Mouse (Mus musculus): ENCODE measurements at regions not wholly inside any gene's neighbourhood (a gene's known extent, or its start where the extent isn't known, plus 50 kb on each side); places are given as distances from the start of the nearest gene placed in this dataset.

DNA sequence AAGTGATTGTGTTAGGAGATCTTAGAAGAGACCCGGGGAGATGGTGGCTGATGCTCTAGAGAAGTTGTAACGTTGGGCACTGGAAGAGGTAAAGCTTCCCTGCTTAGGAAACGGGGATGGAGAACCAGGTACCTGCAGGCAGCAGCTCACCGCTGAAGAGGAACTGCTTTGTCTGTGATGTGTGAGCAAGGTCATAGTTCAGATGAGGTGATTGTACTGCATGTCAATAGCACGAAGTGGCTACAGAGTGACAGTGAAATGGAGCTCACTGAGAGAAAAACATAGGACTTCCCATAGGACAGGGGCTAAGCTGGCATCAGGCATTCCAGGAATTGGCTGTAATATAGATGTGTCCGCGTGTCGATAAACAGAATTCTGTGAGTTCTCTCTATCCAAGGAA, 205.1 kb upstream of the Tet2 start:
- DNase-seq (ENCODE audit: low spot score in 2 of 2), result no peak

DNA sequence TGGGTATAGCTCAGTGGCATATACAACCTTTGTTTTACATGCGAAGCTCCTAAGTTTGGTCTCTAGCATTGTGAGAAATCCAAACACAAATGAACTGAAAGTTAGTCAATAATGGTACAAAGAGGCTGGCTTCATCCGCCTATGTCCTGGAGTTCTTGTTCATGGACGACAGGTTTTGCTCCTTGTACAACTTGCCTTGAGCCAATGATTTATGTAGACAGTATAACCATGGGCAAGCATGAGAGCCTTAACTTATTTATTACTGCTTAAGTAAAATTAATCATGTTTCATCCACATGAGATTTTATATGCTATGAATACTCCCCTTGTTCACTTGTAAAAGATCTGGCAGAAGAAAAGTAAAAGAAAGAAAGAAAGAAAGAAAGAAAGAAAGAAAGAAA, 205.7 kb upstream of the Tet2 start:
- no peak for DNase-seq (ENCODE audit: low spot score in 2 of 2)

DNA sequence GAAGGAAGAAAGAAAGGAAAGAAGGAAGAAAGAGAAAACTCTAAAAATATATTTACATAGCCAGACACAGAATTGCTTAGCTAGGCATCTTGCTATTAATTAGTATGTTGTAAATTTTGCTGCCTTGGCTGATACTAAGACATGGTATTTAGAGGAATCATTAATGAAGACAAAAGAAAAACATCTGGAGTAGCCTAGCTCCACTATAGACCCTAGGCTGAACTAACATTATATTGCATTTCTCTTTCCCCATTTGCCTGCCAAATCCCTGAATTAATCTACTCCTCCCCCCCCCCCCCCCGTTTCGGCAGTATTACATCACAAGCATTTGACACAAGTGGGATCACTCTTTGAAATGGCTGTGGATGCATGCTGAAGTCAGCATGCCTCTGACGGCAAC, 206.1 kb upstream of the Tet2 start:
- DNase-seq (ENCODE audit: low spot score in 2 of 2), result no peak

DNA sequence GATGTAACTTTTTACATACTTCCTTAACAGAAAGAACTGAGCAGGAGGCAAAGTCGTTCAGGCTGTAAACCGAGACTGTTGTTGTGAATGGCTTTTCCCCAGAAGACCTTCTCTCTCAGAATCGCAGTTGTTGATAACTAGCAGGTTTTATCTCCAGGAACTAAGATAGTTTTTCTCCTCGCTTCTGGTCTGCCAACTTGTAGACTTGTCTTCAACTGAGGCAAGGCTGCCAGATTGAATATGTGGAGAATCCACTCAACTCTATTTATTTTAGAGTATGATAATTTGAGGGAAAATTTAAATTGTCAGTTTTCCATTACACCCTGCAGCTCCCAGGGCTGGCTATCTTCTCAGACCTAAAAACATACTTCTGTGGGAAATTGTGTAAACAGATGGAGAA, 206.6 kb upstream of the Tet2 start:
- DNase-seq (ENCODE audit: low spot score in 2 of 2), result no peak

DNA sequence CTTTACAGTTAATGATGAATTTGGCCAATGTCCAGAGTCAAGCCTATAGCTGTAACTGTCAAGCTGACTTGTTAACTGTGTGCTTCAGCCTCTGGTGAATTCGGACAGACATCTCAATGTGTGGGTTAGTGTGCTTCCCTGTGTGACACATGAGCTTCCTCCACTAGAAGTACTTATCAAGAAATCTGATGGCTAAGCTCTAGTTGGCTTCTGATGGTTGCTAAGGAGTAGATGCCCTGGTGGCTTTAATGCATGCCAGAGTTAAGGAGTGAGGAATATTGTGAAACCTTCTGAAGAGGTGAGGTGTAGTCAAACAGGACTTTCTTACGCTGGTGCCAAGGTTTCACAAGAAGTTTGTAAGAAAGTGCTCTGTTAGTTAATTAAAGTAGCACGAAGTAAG, 208.1 kb upstream of the Tet2 start:
- no peak for DNase-seq (ENCODE audit: low spot score in 2 of 2)

DNA sequence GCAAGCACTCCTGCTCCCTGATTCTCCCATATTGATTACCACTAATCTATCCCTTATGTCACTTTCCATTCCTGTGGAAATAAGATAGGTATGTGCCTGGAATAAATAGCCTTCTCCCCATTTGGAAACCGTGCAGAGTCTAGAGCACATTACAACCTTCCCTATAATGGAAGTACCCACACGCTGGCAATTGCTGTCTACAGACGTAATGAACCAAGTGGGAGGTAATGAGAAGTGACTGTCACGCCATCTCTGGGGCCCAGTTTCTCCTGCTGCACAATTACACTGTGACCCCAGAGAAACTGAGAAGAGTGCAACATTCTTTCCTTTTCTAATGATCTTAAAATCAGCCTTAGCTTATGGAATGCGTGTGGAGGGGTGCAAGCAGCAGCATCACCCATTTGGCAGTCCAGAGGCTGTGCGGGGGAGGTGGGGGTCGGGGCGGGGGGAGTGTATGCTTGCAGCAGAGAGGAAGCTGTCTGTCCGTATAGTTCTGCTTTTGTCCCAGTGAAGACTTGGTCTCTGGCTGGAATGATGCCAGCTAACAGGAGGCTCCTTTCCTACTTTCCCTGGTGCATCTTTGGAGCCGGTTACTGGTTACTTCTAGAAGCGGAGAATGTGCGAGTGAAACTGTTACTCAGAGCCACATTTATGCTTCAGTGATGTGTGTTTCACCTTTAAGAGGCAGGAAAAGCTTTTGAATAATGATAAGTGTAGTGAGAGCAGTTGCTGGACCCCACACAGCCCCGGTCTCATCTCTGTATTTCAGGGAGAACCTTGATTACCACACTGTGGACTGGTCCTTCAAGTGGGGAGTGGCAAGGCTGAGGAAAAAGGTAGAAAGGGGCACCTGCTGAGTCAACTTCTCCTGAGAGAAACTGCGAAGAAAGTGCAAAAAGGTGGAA, 209.3 kb upstream of the Tet2 start:
- DNase-seq (ENCODE audit: low spot score in 2 of 2), result no peak

DNA sequence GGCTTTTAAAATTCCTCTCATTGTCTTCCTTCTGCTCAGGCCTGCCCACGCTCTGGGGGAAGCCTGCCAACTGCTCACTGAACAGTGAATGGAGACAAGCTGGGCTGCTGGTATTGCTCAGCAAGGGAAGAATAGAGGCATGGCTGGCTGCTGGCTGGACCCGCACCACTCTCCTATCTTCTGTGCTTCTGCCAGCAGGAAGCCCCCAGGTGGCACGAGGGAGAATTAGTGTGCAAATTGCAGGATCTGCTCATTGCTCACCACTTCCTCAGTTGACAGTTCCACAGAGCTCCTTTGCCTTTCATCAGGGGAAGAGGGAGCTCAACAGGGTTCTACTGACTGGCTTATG, 209.9 kb upstream of the Tet2 start:
- no peak for DNase-seq (ENCODE audit: low spot score in 2 of 2)

DNA sequence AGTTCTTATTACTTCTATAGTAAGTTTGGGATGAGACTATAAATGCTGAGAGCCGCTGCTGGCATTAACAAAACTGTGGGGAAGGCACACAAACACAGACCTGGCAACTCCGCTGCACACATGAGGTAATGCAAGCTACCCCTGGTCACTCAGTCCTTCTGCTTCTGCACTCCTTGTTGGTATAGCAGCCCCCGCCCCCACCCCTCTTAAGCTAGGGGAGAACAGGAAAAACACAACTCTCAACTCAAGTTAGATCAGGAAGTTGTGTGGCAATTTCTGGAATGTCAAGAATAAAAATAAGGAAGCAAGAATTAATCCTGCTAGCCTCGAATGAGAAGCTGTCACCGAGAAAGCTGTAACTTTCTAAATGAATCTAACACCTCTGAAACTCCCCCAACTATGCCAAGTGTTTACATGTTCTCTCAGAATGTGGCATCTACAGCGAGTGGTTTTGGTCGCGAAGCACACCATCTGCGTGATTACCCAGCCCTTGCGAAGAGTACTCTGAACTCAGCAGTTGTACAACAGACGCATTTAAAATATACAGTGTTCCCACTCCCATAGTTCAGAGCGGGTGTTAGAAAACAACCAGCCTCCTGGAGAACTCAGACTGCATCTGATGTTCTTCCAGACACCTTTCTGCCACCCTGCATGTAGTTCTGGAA, 212.9 kb upstream of the Tet2 start:
- DNase-seq (ENCODE audit: low spot score in 2 of 2), result no peak

DNA sequence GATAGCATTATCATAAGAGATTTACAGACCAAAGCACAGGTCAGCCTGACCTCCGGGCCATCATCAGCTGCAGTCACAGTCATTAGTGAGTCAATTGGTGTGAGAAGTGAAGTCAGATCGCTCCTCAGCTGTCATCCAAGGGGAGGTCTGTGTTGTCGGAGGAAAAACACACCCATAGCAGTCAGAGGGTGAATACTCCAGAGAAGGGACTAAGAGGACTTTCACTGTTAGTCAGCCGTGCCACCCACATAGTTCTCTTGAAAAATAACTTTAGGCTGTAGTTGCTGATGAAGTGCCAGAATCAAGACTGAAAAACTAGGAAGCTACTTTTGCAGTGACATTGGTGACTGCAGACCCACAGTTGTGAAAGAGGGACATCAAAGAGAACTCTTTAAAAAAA, 213.5 kb upstream of the Tet2 start:
- no peak for DNase-seq (ENCODE audit: low spot score in 2 of 2)

DNA sequence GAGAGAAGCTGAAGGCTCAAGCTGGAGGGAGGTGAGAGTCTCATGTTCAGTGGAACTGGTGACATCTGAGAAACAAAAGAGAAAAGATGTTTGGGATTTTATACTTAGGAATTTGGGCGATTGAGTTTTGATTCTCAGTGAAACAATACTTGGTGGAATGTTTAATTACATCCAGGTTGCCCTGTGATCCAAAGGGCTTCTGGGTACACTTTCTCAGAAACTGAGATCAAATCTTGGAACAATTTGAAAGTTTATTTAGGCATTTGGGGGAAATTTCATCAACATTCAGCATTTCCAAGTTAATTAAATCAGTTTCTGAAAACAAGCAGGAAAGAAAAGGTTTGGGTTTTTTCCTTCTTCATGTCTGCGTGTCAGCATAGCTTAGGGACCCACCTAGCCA, 214.7 kb upstream of the Tet2 start:
- no peak for DNase-seq (ENCODE audit: low spot score in 2 of 2)

DNA sequence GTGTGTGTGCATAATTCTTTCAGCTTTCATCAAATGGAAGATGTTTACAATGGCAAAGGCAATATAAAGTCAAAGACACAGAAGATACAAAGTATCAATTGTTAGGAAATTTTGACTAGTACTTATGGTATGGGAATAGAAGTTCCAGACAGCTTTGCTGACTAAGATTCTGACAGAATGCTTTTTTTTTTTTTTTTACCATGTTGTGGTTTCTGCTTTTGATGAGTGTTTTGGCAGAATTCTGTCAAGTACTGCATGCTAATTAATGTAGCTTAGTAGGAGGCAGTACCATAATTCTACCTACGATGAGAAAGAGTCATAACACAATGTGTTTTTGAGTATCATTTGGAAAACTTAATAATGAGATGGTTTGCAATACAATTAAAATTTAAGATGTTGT, 215.3 kb upstream of the Tet2 start:
- DNase-seq (ENCODE audit: low spot score in 2 of 2), result no peak

DNA sequence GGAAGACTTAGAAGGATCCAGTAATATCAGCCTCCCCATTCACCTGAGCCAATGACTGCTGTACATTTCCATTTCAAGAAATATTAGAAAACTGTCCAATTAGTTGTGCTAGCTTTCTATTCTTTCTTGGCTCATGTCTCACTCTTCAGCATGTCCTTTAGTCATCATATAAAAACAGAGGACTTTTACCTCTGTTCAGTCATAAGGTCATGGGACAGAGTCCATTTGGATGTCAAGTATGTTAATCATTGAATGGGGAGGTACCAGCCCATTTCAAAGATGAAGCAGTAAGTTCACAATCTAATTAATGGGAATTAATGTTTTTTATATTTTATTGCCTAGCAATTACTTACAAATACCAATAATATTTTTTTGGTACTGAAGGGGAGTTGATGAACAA, 218.8 kb upstream of the Tet2 start:
- DNase-seq (ENCODE audit: low spot score in 2 of 2), result no peak

DNA sequence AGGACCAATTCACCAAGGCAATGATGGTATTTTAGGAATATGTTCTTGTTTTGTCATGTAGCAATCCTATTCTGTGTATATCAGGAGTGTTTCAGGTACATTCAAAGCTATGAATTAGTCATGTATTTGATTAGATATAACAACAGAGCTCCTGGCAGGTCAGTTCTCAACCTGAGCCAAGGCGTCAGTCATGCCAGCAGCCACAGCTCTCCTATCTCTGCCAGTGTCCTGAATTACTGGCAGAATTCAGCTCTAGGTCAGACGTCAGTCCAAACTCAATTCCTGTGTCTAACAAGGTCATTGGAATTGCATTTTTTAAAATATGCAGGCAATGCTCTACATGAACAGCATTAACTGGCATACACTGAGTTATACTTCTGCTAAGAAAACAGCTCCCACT, 228.6 kb upstream of the Tet2 start:
- DNase-seq (ENCODE audit: low spot score in 2 of 2), result no peak

DNA sequence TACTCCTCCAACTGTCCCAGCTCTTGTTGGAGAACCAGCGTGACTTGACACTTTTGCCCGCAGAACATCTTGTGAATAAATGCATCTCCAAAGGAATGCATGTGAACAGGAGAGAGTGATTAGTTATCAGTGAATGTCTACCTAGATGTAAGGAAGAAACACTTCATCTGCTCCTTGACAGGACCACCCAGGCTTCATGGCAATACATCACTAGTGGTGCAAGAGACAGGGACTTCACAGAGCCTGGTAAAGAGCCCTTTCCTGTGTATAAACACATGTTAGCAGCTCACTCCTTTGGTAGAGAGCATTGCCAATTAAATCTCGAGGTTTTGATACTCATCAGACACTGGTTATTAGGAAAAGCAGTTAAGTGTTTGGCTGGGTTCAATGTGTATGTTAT, 229.3 kb upstream of the Tet2 start:
- no peak for DNase-seq (ENCODE audit: low spot score in 2 of 2)

DNA sequence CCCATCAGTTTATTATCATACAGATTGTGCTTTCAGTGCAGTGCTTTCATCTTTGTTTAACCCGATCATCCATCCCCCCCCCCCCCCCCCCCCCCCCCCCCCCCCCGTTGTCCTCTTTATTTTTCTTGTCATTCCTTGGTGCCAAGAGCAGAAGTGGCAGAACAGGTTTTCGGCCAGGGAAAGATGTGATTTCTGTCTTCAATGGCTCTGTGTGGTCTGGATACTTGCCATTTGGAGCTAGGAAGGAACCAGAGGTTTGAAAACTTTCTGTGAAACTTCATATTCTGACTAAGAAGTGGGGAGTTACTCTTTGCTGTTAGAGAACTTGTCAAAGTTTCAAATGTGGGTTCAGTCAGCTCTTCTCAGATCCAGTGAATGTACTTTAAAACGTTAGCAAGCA, 231.1 kb upstream of the Tet2 start:
- no peak for DNase-seq (ENCODE audit: low spot score in 2 of 2)

DNA sequence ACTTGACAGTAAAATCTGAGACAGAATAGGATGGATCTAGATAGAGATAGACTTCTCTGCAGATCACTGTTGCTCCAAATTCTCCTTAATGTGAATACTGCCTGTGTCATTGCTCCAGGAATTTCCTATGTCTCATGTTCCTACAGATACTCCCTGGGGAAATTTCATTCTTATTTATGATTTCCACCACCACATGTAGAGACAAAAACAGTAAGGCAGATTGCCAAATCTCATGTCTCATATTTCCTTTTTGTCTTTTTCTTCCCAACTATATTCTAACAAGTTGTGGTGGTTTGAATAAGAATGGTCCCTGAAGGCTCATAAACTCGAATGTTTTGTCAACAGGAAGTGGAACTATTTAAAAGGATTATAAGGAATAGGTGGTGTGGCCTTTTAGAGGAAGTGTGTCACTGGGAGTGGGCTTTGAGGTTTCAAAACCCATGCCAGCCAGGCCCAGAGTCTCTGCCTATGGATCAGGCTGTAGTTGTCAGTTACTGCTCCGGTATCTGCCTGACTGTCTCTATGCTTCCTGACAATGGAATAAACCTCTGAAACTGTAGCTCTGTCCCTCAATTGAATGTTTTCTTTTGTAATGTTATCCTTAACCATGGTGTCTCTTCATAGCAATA, 234.3 kb upstream of the Tet2 start:
- DNase-seq (ENCODE audit: low spot score in 2 of 2), result no peak

DNA sequence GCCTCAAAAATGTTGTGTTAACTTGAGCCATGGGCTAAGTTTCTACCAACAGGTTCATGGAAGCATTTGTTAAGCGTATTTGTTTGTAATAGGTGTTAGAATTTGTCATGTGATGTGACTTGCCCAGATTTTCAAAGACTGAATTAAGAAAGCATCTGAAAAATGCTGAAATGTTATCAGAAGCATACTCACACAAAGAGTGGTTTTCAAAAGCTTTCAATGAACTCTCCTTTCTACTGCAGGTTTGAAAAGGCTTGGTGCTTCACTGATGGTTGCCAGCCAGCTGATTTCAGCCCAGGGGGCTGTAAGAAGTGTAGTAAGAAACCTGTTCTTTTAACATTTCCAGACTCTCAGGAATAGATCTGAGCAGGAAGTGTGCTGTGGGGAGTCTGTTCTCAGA, 238.1 kb upstream of the Tet2 start:
- no peak for DNase-seq (ENCODE audit: low spot score in 2 of 2)

DNA sequence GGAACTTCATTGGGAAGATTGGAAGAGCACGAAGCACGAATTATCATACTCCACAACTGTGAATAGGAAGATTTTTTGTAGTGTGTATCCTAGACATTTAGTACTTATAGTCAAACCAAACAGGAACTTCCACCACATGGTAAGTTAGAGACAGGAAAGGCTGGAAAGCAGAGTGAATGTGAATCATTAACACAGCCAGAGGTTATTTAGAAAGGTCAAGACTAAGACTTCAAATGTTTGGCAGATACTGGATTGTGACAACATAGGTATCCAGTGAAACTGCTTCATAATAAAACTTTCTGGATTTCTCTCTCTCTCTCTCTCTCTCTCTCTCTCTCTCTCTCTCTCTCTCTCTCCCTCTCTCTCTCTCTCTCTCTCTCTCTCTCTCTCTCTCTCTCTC, 246.4 kb upstream of the Tet2 start:
- no peak for DNase-seq (ENCODE audit: low spot score in 2 of 2)

DNA sequence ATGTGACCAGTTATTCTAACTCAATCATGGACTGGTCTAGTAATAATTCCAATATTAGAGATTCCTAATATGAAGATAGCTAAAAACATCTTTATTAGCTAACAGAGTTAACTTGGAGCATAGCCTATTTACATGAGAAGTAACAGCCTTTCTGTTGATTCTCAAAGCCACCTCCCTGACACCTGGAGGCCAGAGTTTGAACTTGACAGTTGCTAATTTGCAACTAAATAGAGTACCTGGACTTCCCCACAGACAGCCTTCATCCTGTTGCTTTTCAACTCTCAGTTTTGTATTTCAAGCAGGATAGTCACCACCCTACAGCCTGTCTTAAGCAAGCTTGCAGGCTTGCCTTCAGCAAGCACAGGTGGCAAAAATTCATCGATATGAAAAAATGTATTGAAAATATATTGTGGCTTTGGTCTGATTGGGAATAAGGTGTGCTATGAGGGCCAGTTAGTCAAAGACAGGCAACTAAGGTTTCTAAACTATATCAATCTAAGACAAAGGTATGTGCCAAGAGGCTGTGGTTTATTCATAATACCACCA, 264.1 kb upstream of the Tet2 start:
- no peak for DNase-seq (ENCODE audit: low spot score in 2 of 2)

DNA sequence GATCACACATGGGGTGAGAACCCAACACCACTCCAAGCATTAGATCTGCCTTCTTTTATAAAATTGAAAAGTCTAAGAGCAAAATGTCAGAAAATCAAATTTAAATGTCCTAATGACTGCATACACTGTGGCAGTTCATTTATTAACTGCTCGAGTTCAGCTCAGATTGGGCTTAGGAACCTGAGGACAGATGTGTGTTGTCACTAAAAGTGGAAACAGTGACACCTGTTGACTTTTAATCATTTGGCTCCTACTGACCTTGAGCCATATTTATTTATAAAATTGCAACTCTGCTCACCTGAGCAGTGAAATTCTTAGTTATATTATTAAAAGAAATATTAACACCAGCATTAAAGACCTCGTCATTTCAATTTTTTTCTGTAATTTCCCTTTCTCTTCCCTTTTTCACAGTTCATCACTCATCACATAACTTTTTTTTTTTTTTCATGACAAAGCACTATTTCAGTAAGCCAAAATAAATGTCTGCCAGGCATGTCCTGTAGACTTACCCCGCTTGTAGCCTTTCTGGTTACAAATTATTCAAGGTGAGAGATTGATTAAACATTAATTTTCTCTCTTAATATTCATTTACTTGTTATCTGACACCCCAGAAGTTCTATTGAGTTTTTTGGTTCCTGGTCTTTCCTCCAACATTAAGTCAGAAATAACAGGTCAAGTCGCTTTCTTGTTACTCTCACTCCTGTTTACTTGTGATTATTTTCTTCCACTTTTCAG, 274.2 kb upstream of the Tet2 start:
- DNase-seq (ENCODE audit: low spot score in 2 of 2), result no peak

DNA sequence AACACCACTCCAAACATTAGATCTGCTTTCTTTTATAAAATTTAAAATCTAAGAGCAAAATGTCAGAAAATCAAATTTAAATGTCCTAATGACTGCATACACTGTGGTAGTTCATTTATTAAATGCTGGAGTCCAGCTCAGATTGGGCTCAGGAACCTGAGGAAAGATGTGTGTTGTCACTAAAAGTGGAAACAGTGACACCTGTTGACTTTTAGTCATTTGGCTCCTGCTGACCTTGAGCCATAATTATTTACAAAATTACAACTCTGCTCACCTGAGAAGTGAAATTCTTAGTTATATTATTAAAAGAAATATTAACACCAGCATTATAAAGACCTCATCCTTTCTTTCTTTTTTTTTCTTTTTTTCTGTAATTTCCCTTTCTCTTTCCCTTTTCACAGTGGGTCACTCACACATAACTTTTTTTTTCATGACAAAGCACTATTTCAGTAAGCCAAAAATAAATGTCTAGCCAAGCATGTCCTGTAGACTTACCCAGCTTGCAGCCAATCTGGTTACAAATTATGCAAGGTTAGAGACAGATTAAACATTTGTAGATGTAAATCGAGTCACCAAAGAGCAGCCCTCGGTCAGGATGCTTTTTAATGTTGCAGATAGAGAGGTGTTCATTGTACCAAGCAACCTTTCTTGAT, 288.9 kb upstream of the Tet2 start:
- DNase-seq (ENCODE audit: low spot score in 2 of 2), result no peak

Data from adrenal gland, postnatal 4 days (tissue).